Comparison of ENCODE assay signal across 8 mouse cellular contexts in the genomic region with DNA sequence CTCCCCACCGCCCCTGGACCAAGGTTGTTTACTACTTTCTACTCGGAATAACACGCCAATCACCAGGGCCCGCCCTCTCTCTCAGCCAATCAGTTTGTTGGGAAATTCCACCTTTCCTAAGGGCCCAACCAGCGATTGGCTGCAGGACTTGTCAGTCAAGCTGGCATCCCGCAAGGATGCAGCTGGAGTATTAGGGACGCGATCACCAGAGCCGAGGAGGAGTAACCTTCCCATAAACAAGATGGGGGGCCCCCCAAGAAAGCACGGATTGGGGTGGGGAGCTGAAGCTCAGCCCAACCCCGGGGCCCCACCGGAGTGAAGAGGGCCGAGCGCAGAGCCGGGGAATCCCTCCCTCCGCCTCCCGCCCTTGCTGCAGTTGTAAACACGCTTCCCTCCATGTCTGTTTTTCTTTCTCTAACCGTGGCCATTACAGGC.
DNase-seq lines count a peak whose midpoint lies in the region; ATAC-seq lines count a peak whose summit lies in the region.

No protein-coding gene starts in this region.

- peak overlapping the region; percentile 89 for H3K27ac ChIP-seq in forebrain, embryonic 10.5 days
- peak overlapping the region; percentile 89 for H3K27ac ChIP-seq in heart, embryonic 16.5 days (ENCODE audit: low read length)
- H3K27ac ChIP-seq in liver, embryonic 15.5 days (replicated peaks), result peak overlapping the region; percentile 96
- H3K27ac ChIP-seq in neural tube, embryonic 12.5 days, result peak overlapping the region; percentile 82

- peak overlapping the region; percentile 76 for H3K4me3 ChIP-seq in forebrain, embryonic 10.5 days
- peak overlapping the region; percentile 72 for H3K4me3 ChIP-seq in heart, embryonic 16.5 days (ENCODE audit: low read length)
- H3K4me3 ChIP-seq in liver, embryonic 15.5 days (replicated peaks), result peak overlapping the region; percentile 68
- H3K4me3 ChIP-seq in neural tube, embryonic 12.5 days, result peak overlapping the region; percentile 60

- peak overlapping the region; percentile 91 for H3K4me2 ChIP-seq in heart, embryonic 16.5 days (ENCODE audit: low read depth, low read length)
- H3K4me2 ChIP-seq in liver, embryonic 15.5 days, result peak overlapping the region; percentile 86
- H3K4me2 ChIP-seq in neural tube, embryonic 12.5 days (replicated peaks), result peak overlapping the region; percentile 78

- H3K36me3 ChIP-seq in forebrain, embryonic 10.5 days (replicated peaks), result no peaks in the 10 kb centered on the region
- no peaks in the 10 kb centered on the region for H3K36me3 ChIP-seq in heart, embryonic 16.5 days (ENCODE audit: control insufficient read depth, insufficient read depth)
- H3K36me3 ChIP-seq in liver, embryonic 15.5 days (replicated peaks), result no peaks in the 10 kb centered on the region
- no peaks in the 10 kb centered on the region for H3K36me3 ChIP-seq in neural tube, embryonic 12.5 days

- H3K9ac ChIP-seq in heart, embryonic 16.5 days (ENCODE audit: low read length), result peak overlapping the region; percentile 76
- H3K9ac ChIP-seq in liver, embryonic 15.5 days, result peak overlapping the region; percentile 72
- peak overlapping the region; percentile 73 for H3K9ac ChIP-seq in neural tube, embryonic 12.5 days

- no peaks in the 10 kb centered on the region for H3K27me3 ChIP-seq in forebrain, embryonic 10.5 days (ENCODE audit: poor library complexity, severe bottlenecking)
- no peaks in the 10 kb centered on the region for H3K27me3 ChIP-seq in heart, embryonic 16.5 days (ENCODE audit: control insufficient read depth, insufficient read depth, low read length)
- H3K27me3 ChIP-seq in liver, embryonic 15.5 days, result peaks cover 42% of the 10 kb centered on the region
- no peaks in the 10 kb centered on the region for H3K27me3 ChIP-seq in neural tube, embryonic 12.5 days (replicated peaks)

- peak; percentile 100 for DNase-seq in c-Kit-negative CD71-positive TER-119-positive erythroid progenitor cells, embryonic 14.5 days (ENCODE audit: low read depth, low spot score)
- DNase-seq in forebrain, embryonic 10.5 days (ENCODE audit: extremely low spot score, low spot score), result peak; percentile 94
- peak; percentile 100 for DNase-seq in kidney, postnatal 36 days
- DNase-seq in telencephalon, adult 2 months (ENCODE audit: low read depth, low spot score), result peak; percentile 99

- peaks cover 61% of the 10 kb centered on the region for H3K4me1 ChIP-seq in forebrain, embryonic 10.5 days
- H3K4me1 ChIP-seq in heart, embryonic 16.5 days (ENCODE audit: control insufficient read depth, insufficient read depth, low read length), result peaks cover 38% of the 10 kb centered on the region
- H3K4me1 ChIP-seq in liver, embryonic 15.5 days (replicated peaks), result peaks cover 47% of the 10 kb centered on the region
- H3K4me1 ChIP-seq in neural tube, embryonic 12.5 days, result peaks cover 38% of the 10 kb centered on the region

- WGBS in forebrain, embryonic 10.5 days, result under 1% methylated on average over 19 of the region's 19 CpGs
- under 1% methylated on average over 19 of the region's 19 CpGs for WGBS in heart, embryonic 16.5 days
- WGBS in liver, embryonic 15.5 days (ENCODE audit: insufficient replicate concordance), result under 1% methylated on average over 19 of the region's 19 CpGs
- 0% methylated on average over 19 of the region's 19 CpGs for WGBS in neural tube, embryonic 12.5 days

- H3K9me3 ChIP-seq in forebrain, embryonic 10.5 days, result no peaks in the 10 kb centered on the region
- no peaks in the 10 kb centered on the region for H3K9me3 ChIP-seq in heart, embryonic 16.5 days (replicated peaks; ENCODE audit: control insufficient read depth, low read length)
- H3K9me3 ChIP-seq in liver, embryonic 15.5 days (replicated peaks), result no peaks in the 10 kb centered on the region
- H3K9me3 ChIP-seq in neural tube, embryonic 12.5 days, result no peaks in the 10 kb centered on the region

- ATAC-seq in CD4-positive, CD25-positive, alpha-beta regulatory T cell, adult 4 months, result peak; percentile 79
- ATAC-seq in heart, embryonic 16.5 days (replicated peaks; ENCODE audit: extremely low read depth, insufficient read depth, low FRiP score), result peak; percentile 89
- peak; percentile 92 for ATAC-seq in liver, embryonic 15.5 days (ENCODE audit: insufficient read depth)
- ATAC-seq in neural tube, embryonic 12.5 days (ENCODE audit: low FRiP score, low read depth), result peak; percentile 94

Comparison
In these comparisons a context has a peak if more than half of its experiments do, and no peak if none do; other contexts are left out.
1. Peak in every context shown above with its lines: DNase-seq, ATAC-seq, H3K4me3 ChIP-seq and H3K27ac ChIP-seq.